Mouse (Mus musculus) c-Kit-positive CD71-positive TER-119-positive erythroid progenitor cells, embryonic 14.5 days (primary cell): ENCODE data around the gene Hnrnpul1.
"Not testable (repeated sequence)": the region's sequence is repeated elsewhere in the genome, so short reads cannot be mapped to it uniquely, and the experiment has no call there.

Experiments used
- DNase-seq: peaks from one replicate; pipeline ENCODE4 v3.0.0-alpha.2; 2013; ENCODE audit warnings: low spot score

Hnrnpul1 gene

DNA sequence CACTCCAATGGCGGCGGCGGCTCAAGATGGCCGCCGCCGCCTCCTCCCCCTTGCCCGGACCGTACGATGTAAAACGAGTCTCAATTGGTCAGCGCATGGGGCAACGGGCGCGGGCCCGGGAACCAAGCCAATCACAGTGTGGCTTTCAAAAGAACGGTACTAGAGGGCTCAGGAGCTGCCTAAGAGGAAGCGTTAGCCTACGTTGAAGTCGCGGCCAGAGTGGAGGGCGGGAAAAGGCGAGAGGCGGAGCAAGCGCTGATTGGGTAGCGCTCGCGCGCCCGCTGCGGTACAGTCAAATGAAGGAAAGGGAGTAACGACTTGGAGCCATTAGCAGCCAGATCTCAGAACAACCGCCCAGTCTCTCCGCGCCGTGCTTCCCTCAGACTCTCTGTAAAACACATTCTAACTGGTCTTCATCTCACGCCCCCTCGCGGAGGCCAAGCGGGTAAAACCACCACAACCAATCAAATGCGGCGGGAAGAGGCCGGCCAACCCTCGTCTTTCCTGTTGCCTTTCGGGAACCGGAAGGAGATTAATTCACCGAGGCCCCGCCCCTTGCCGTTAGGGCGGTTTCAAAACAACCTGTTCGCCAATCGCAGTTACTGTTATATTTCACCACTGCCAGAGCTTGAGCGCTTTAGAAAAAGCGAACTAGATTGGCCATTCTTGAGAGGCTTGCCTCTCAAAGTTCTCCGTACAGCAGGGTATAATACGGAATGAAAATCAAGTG lies at the start of gene Hnrnpul1:
Gene Hnrnpul1, minus strand, starts transcription at position 20 of the 730 bp plus-strand sequence.
- peak; percentile 99 for DNase-seq

DNA sequence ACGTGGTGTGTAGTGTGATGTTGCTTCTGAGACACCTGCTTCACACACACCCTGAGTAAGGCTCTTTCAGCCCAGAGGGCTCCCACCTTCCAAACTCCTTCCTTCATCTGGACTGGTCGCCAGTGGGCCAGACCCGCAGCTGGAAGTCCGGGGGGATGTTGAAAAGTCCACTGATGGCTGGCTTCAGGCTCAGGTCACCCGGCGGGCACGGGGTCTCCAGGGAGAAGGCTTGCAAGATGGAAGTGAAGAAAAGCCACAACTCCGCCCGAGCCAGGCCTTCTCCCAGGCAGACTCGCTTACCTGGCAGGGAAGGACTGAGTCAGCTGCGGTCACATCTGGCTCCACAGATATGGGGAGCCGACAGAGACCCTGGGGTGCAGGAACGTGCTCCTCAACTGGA lies 48.9 kb upstream of the Hnrnpul1 start:
- DNase-seq = no peak

DNA sequence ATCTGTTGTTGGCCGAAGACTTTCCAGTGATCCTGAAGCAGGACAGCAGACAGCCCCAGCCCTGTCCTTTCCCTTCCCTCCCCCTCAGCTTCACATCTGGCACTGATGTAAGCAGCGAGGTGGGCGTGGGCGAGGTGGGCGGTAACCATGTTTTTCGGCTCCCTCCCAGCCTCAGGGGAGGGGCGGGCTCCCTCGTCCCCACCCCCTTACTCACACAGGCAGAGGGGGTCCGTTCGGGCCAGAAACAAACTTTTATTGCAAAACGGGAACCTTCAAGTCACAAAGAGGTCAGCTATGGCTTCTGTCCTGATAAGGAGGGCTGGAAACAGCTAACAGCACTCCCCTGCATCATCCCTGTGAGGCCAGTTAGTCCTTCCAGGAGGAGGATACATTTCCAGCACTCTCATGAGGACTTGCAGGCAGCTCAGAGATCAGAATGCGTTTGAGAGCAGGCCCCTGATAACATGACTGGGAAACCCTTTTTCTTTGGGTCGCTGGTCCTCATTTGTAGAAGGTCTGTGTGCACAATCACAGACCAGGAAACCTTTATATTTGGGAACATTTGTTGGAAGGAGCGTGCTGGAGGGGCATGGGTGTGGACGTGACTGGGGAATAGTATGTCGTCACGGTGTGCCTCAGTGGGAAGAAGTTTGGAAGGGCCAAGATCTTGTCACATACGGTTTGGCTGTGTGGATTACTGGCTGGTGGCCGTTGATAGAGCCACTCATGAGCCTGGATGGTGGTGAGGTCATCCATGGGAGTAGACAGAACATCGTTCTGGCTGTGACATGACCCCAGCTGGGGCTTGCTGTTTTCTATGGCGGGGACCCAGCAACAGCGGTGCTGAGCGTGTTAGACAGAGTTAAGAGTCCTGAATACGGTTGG lies 47.9 kb upstream of the Hnrnpul1 start:
- no peak for DNase-seq

DNA sequence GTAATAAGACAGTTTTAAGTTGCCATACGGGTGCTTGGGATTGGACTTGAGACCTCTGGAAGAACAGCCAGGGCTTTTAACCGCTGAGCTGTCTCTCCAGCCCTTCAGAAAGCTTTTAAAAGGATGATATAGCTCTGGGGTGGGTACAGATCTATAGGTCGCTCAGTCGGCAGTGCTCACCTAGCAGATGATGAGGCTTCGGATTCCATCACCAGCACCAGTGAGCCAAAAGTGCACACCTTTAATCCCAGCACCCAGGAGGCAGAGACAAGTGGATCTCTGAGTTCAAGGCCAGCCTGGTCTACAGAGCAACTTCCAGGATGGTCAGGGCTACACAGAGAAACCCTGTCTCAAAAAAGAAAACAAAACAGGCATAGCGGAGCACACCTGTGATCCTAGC lies 46.5 kb upstream of the Hnrnpul1 start:
- DNase-seq = no peak

DNA sequence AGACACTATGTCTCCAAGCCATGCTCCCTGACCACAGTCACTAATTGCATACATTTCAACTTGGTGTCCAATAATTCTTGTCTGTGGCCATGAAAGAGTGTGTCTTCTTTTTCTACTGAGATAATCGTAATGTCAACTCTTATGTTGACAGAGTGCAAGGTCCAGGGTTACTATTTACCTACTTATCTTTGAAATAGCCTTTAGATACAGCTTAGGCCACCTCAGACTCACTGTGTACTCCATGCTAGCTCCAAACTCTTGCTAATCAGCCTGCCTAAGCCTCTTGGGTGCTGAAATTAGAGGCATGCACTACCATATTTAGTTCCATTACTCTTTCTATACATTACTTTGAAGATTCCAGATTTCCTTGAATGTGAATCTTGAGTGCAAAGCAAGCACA lies 44.8 kb upstream of the Hnrnpul1 start:
- no peak for DNase-seq

DNA sequence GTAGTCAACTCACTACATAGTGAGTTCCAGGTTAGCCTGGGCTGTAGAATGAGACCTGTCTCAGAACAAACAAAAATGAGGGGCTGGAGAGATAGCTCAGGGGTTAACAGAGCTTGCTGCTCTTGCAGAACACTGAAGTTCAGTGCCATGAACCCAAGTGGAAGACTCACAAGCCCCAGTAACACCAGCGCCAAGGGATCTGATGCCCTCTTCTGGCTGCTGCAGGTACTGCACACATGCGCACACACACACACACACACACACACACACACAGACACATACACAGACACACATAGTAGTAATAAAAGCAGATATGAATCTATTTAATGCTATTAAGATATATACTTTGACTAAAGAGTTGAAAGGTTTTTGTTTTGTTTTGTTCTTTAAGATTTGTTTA lies 44.0 kb upstream of the Hnrnpul1 start:
- no peak for DNase-seq

DNA sequence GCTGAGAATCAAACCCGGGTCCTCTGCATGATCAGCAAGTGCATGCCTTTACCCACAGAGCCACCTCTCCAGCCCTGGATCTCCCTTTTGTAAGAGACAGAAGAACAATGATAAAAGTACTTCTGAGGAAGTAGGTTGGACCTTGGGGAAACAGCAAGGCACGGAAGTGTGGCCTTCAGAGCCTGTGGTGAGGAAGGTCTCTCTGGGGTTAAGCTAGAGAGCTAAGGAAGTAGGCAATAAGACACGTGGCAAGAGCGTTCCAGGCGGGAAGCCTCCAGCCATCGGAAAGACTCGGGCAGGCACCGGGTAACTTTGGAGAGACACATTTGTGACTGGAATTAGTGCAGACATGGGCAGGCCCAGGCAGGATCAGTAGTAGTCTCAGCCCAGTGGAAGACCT lies 40.2 kb upstream of the Hnrnpul1 start:
- no peak for DNase-seq

DNA sequence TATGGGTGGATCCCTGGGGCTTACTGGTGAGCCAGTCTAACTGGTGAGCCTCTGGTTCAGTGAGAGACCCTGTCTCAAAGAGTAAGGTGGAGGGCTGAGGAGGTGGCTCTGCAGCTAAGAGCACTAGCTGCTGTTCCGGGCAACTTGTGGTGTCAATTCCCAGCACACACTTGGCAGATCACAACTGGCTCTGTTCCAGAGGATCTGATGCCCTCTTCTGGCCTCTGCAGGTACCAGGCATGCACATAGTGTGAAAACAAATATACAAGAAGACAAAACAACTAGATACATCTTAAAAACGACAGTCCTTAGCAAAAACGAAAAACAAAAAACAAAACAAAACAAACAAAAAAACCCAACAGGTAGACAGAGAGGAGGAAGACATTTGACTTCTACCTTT lies 39.1 kb upstream of the Hnrnpul1 start:
- DNase-seq = no peak

DNA sequence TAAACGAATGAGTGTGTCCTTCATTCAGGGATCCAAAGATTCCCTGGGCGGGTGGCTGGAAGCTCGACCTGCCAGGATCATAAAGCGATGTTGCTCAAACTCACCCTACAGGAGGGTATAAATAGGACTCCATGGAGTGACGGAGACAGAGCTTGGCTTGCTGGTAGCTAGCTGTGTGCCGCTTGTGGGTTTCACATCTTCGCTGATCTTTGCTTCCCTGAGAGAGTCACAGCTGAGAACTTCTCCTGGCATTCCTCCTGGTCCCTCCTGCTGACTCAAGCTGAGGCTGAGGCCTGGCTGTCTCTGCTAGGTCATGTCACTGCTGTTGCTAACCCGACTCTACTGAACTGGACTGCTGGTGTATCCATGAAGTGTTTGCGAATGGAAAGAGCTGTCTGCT lies 38.4 kb upstream of the Hnrnpul1 start:
- DNase-seq = not testable (repeated sequence)

DNA sequence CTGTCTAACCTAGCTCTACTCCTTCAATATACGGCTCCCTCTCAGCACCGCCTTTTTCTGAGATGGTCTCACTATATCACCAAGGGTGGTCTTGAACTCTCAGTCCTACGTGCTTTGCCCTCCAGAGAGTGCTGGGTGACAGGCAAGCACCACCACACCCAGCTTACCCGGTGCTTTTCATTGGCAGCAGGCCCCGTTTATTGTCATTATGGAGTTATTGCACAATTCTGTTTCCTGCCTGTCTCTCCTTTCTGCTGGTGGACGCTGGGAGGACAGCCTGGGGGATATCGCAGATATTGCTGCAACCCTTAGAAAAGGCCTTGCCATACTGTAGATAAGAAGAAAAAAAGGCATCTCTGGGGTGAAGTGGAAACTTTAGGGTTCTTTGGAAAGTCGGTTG lies 36.1 kb upstream of the Hnrnpul1 start:
- no peak for DNase-seq

DNA sequence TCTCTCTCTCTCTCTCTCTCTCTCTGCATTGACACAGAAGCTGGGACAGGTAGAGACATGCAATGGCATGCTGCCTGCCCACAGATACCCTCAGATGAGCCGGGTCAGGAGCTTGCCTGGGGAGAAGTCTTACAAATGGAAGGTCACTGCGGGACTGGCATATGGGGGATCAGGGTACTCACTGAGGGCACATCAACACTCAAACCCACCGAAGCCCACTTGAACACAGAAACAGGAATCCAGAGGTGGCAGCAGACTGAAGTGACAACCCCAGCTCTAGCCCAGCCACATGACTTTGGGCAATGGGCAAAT lies 34.5 kb upstream of the Hnrnpul1 start:
- DNase-seq = no peak

DNA sequence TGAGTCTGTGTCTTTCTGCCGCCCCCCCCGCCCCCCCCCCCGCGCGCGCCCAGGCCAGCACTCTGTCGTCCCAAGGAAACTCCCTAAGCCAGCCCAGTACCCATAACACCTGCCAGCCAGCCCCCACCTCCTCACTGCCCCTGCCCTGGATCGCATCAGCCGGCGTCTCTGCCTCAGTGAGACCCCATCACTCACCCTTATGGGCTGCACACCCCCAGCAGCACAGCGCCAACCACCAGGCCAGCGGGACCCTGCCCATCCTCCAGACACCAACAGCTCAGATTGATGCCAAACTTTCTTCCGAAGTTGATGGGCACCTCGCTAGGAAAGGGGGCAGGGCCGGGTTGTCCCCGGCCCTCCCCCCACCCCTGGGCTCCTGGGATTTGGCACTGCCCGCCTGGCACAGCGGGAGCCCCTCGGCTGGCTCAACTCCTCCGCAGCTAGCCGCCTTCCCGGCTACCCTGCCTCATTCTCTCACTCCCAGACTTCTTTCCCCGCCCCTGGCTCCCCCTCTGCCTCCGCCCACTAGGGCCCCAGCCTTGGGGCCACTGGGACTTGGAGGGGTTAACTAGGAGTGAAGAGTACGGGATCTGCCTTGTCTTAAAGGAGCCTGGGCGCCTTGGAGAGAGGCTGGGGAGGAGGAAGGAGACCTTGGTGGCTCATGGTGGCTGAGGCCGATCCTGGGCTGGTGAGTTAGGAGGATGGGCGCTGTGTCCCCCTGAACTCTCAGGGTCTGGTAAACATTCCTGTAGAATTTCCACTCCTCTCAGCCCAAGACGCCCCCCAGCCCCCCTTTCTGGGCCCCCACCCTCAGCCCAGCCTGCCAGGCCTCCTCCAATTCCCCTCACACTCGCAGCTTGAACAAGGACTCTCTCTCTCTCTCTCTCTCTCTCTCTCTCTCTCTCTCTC lies 33.9 kb upstream of the Hnrnpul1 start, which contains the start of gene Axl:
Gene Axl, minus strand, starts transcription at position 486 of the 909 bp plus-strand sequence.
- no peak for DNase-seq

DNA sequence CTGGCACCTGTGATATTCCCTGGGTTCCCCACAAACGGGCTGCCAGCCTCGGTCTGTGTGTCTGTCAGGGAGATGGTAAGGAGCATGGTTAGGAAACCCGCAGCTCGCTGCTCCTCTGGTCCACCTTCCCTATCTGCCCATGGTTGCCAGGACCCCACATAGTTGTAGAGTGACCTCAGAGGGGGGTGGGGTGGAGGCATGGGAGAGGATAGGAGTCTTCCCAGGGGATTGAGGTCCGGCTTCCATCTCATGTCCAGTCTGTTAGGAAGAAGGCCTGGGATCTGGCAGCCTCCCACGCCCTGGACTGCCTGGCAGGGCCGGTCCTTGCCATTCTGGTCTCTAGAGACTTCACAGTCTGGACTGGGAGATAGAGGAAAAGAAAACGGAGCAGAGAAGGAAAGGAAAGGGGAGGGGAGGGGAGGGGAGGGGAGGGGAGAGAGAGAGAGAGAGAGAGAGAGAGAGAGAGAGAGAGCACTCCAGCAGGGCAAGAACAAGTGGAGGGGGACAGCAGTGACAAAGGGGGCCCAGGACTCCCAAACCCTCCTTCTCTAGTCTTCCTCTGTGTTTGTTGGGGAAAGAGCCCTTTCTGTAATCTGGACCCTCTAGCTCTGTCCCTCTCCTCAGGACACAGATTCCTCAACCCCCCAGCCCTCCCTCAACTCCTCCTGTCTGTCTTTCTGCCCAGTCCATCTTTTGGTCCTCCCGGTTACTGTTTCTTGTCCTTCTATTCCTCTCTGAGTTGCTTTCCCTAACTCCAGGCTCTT lies 33.1 kb upstream of the Hnrnpul1 start:
- DNase-seq = no peak

DNA sequence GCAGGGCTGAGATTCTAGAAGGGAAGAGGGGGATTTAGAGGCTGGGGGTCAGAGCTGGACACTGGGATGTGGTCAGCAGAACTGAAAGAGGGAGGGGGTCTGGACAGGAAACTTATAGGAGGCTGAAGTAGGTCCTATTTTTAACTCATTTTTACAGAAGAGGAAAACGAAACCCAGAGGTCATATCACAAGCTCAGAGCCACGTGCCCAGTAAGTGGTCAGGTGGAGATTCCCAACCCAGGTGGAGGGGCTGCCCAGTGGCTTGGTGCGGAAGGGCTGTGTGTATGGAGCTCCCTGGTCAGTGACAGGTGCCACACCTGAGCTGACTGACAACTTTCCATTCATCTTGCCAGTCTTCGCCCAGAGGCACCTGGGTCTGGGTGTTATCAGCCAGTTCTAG lies 32.4 kb upstream of the Hnrnpul1 start:
- no peak for DNase-seq

DNA sequence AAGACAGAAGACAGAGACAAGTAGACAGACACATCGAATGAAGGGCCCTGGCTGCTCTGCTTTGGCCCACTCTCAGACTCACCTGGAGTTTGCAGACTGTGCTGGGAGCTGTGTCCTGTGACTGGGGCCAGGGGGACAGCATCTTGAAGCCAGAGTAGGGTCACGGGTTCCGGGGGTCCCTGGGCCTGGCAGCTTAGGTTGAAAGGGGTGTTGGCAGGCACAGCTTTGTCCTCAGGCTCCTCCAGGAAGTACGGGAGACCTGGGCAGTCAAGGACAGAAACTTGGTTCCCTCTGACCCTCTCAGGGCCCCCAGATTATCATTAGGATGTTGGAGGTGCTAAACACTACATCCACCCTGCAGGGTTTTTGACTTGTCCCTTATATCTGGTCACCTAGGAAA lies 31.2 kb upstream of the Hnrnpul1 start:
- DNase-seq = no peak

DNA sequence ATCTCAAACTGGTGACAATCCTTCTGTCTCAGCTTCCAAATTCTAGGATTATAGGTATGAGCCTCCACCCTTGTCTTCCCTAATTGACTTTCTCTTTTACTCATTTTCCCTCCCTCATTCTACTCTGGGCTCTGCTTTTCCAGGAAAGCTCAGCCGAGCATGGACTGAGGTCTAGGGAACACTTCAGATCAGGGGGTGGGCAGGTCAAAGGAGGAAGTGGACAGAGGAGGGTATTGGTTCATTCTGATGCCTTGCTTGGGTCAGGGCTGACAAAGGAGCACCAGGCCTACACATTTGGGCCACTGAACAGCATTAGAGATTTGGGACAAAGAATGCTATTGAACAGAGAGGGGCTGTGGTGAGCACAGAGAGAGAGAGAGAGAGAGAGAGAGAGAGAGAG lies 30.3 kb upstream of the Hnrnpul1 start:
- DNase-seq = no peak

DNA sequence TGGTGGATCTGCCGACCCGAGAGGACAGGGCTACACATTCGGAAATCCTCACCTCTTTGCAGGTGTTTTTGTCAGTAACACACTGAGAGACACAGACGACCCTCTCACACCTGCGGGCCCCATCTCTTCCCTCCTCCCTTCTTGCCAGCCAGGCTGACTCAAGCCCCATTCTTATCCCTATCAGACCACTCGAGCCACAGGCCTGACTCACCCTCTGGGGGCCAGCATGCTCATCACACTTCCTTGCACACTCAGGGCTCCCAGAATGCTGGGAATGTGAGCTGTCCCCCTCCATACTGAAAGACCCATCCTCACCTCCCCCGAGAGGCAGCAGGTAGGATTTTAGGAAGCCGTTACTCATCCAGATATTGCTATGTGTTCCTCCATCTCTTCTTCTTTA lies 29.2 kb upstream of the Hnrnpul1 start:
- no peak for DNase-seq

DNA sequence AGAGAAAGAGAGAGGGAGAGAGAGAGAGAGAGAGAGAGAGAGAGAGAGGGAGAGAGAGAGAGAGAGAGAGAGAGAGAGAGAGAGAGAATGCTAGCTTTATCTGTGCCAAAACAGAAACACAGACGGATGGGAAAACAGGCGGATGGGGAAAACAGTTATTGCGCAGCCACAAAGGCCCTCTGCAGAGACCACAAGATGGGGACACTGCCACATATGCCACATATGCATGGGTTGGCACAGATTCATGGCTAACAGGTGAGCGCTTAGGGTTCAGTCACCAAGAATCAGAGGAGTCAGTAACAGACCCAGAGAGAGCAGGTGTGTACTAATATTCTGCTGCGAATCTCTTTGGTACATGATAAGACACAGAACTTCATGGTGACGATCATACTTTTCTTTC lies 28.2 kb upstream of the Hnrnpul1 start:
- no peak for DNase-seq

DNA sequence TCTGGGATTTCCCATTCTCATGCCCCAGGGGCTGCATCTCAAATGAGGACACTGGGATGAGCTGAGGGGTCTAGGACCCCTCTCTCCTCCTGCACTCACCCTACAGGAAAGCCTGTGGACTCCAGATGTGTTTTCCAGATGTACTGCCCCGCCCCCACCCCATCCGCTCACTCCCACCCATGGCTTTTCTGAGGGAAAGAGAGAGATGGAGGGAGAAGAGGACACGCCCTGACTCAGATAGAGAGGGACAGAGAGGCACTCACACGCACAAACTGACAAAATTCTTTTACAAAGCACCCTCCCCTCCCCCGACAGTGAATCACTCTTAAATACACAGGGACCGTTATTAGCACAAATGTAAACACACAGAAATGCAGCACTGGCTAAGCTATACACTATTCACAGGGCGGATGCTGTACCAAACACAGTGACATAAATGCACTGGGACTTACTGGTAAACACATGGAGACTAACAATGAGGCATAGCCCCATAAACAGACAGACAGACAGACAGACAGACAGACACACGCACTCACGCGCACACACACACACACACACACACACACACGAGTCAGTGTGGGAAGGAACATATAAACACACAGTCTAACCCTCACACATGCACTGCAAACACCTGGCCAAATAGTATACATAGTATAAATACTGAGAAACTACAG lies 27.5 kb upstream of the Hnrnpul1 start:
- no peak for DNase-seq

DNA sequence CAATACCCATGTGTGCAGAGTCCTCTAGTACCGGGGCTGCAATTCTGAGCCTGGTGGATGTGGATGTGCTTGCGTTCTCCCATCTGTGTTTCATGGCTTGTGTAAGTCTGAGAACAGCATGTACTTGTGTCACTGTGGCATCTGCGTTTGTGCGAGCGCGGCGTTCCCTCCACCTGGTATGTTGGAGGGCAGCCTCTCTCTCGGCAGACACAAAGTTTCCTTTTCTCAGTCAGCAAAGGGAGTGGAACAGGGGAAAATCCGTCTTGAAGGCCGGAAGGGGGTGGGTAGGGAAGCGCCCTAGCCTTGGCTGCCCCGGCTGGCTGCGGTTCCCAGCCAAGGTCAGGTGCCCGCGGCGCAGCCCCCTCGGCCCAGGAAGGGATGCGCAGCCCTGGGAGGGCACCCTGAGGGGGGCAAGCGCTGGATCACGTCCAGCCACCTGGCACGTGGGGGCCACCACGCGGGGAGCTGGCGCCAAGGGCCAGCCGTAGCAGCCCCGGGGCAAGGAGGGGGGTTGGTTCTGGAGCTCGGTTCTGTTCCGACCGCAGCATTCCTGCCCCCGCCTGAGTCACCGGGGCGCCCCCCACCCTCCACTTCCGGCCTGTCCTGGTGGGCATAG lies 26.9 kb upstream of the Hnrnpul1 start:
- no peak for DNase-seq

DNA sequence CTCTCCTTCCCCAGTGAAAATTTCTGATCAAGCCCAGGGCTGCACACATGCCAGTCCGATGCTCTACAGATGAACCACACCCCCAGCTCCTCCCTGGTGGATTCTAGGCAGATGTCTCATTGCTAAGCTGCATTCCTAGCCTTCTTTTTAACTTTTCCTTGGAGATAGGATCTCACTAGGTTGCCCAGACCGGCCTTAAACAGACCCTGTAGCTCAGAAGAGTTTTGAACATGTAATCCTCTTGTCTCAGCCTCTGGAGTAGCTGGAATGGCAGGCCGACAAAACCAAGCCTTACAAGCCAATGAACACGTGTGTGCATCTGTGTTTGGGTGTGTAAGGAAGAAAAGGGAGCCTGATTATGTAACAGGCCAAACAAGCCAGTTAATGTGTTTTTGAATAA lies 26.2 kb upstream of the Hnrnpul1 start:
- DNase-seq = no peak
